Mouse (Mus musculus) testis, postnatal 10 days (tissue): ENCODE measurements around the gene Acox3.

Source experiments
- DNase-seq: peaks from one replicate; pipeline ENCODE4 v3.0.0; 2021; ENCODE audit warnings: low spot score

Gene Acox3

GRCm38 (mm10) chr5:35611900-35612299, 29.1 kb downstream of the Acox3 start:
- no peak for DNase-seq

- no peak for DNase-seq
Observed at GRCm38 (mm10) chr5:35612722-35613121, 29.9 kb downstream of the Acox3 start.

GRCm38 (mm10) chr5:35616943-35617342, 34.1 kb downstream of the Acox3 start:
- DNase-seq = no peak

- DNase-seq = no peak
Observed at GRCm38 (mm10) chr5:35621114-35621513, 38.3 kb downstream of the Acox3 start.

- no peak for DNase-seq
Observed at GRCm38 (mm10) chr5:35623831-35624230, 41.0 kb downstream of the Acox3 start.

GRCm38 (mm10) chr5:35624751-35625239, 42.0 kb downstream of the Acox3 start:
- DNase-seq = peak; percentile 85

GRCm38 (mm10) chr5:35626408-35626807, 43.6 kb downstream of the Acox3 start:
- no peak for DNase-seq

GRCm38 (mm10) chr5:35627307-35627840, 44.5 kb downstream of the Acox3 start:
- peak; percentile 48 for DNase-seq

- peak; percentile 85 for DNase-seq
Observed at GRCm38 (mm10) chr5:35628685-35629084, 45.8 kb downstream of the Acox3 start.

GRCm38 (mm10) chr5:35629333-35629732, 46.5 kb downstream of the Acox3 start:
- DNase-seq = no peak

- no peak for DNase-seq
Observed at GRCm38 (mm10) chr5:35630706-35631105, 47.9 kb downstream of the Acox3 start.

- no peak for DNase-seq
Observed at GRCm38 (mm10) chr5:35631224-35631623, 48.4 kb downstream of the Acox3 start.

- DNase-seq = no peak
Observed at GRCm38 (mm10) chr5:35631755-35632154, 48.9 kb downstream of the Acox3 start.

- no peak for DNase-seq
Observed at GRCm38 (mm10) chr5:35632841-35633240, 50.0 kb downstream of the Acox3 start.

- peak; percentile 76 for DNase-seq
Observed at GRCm38 (mm10) chr5:35636016-35636415, 53.2 kb downstream of the Acox3 start.

GRCm38 (mm10) chr5:35641961-35642584, 59.2 kb downstream of the Acox3 start:
- DNase-seq = no peak

- no peak for DNase-seq
Observed at GRCm38 (mm10) chr5:35643401-35644048, 60.7 kb downstream of the Acox3 start.

GRCm38 (mm10) chr5:35644082-35644481, 61.2 kb downstream of the Acox3 start:
- DNase-seq = no peak

- no peak for DNase-seq
Observed at GRCm38 (mm10) chr5:35645938-35646493, 63.2 kb downstream of the Acox3 start.

- peak; percentile 66 for DNase-seq
Observed at GRCm38 (mm10) chr5:35646927-35647326, 64.1 kb downstream of the Acox3 start.

- DNase-seq = no peak
Observed at GRCm38 (mm10) chr5:35647562-35647961, 64.7 kb downstream of the Acox3 start.

GRCm38 (mm10) chr5:35648230-35648629, 65.4 kb downstream of the Acox3 start:
- no peak for DNase-seq

GRCm38 (mm10) chr5:35652319-35652718, 69.5 kb downstream of the Acox3 start:
- no peak for DNase-seq
